Mouse (Mus musculus) liver, embryonic 14.5 days (tissue): Measurements from ENCODE around the gene Carns1.

ENCODE experiments used
- CTCF ChIP-seq: IDR thresholded peaks from 2 replicates; pipeline ENCODE4 v1.5.1; 2016; ENCODE audit warnings: antibody characterized with exemption, low read depth, control low read depth
- EP300 ChIP-seq: IDR thresholded peaks from 2 replicates; pipeline ENCODE4 v1.6.1; 2016; ENCODE audit warnings: antibody characterized with exemption, low read depth

- no peak for TF ChIP-seq CTCF
- TF ChIP-seq EP300: no peak
These were observed 38.3 kb upstream of the Carns1 start for GRCm38 (mm10) chr19:4213524-4213974.
